Mouse (Mus musculus): ENCODE data around the gene Nudt3. TPM values are rescaled to one million over a fixed set of nuclear protein-coding genes. Genes with fewer than 3 reads are reported as not detected.

Nudt3 gene
- polyA plus RNA-seq (2014; fragmentation: Illumina TruSeq; extraction: RNeasy Lipid Tissue Mini Kit (QIAGEN cat#74804); ENCODE audit: low replicate concordance): 10.1 TPM

GRCm38 (mm10) chr17:27623360-27624326 lies at the start of gene Nudt3:
TSS of gene Nudt3 (minus strand) at chr17:27623495.

GRCm38 (mm10) chr17:27655089-27656010 lies 32.1 kb upstream of the Nudt3 start, which contains the start of gene Pacsin1:
TSS of gene Pacsin1 (plus strand) at chr17:27655509.

GRCm38 (mm10) chr17:27636132-27637020 lies 13.1 kb upstream of the Nudt3 start, which contains the start of gene Rps10:
TSS of gene Rps10 (minus strand) at chr17:27636669.

GRCm38 (mm10) chr17:27634871-27635574 lies 11.7 kb upstream of the Nudt3 start, which contains the start of gene RPS10-NUDT3:
TSS of gene RPS10-NUDT3 (minus strand) at chr17:27635222.

GRCm38 (mm10) chr17:27565163-27565941 lies 57.9 kb downstream of the Nudt3 start, which contains the start of gene AI413582:
TSS of gene AI413582 (minus strand) at chr17:27565756.

GRCm38 (mm10) chr17:27556315-27557011 lies 66.8 kb downstream of the Nudt3 start, which contains the start of gene Hmga1:
TSS of gene Hmga1 (plus strand) at chr17:27556497.

Other genes starting within 250 kb of the Nudt3 start
- not detected for gene Grm4, start 102.1 kb downstream of the Nudt3 start, polyA plus RNA-seq (2014; fragmentation: Illumina TruSeq; extraction: RNeasy Lipid Tissue Mini Kit (QIAGEN cat#74804); ENCODE audit: low replicate concordance)
- 16.3 TPM for gene Hmga1, start 67.0 kb downstream of the Nudt3 start, polyA plus RNA-seq (2014; fragmentation: Illumina TruSeq; extraction: RNeasy Lipid Tissue Mini Kit (QIAGEN cat#74804); ENCODE audit: low replicate concordance)
- gene AI413582, start 57.7 kb downstream of the Nudt3 start, polyA plus RNA-seq (2014; fragmentation: Illumina TruSeq; extraction: RNeasy Lipid Tissue Mini Kit (QIAGEN cat#74804); ENCODE audit: low replicate concordance): not detected
- not detected for gene RPS10-NUDT3, start 11.7 kb upstream of the Nudt3 start, polyA plus RNA-seq (2014; fragmentation: Illumina TruSeq; extraction: RNeasy Lipid Tissue Mini Kit (QIAGEN cat#74804); ENCODE audit: low replicate concordance)
- 11.7 TPM for gene Rps10, start 13.2 kb upstream of the Nudt3 start, polyA plus RNA-seq (2014; fragmentation: Illumina TruSeq; extraction: RNeasy Lipid Tissue Mini Kit (QIAGEN cat#74804); ENCODE audit: low replicate concordance)
- gene Pacsin1, start 32.0 kb upstream of the Nudt3 start, polyA plus RNA-seq (2014; fragmentation: Illumina TruSeq; extraction: RNeasy Lipid Tissue Mini Kit (QIAGEN cat#74804); ENCODE audit: low replicate concordance): not detected
- gene Spdef, start 105.5 kb upstream of the Nudt3 start, polyA plus RNA-seq (2014; fragmentation: Illumina TruSeq; extraction: RNeasy Lipid Tissue Mini Kit (QIAGEN cat#74804); ENCODE audit: low replicate concordance): not detected
- gene D17Wsu92e, start 197.2 kb upstream of the Nudt3 start, polyA plus RNA-seq (2014; fragmentation: Illumina TruSeq; extraction: RNeasy Lipid Tissue Mini Kit (QIAGEN cat#74804); ENCODE audit: low replicate concordance): 45.7 TPM
- gene Snrpc, start 214.7 kb upstream of the Nudt3 start, polyA plus RNA-seq (2014; fragmentation: Illumina TruSeq; extraction: RNeasy Lipid Tissue Mini Kit (QIAGEN cat#74804); ENCODE audit: low replicate concordance): 35.8 TPM
- gene Uhrf1bp1, start 232.9 kb upstream of the Nudt3 start, polyA plus RNA-seq (2014; fragmentation: Illumina TruSeq; extraction: RNeasy Lipid Tissue Mini Kit (QIAGEN cat#74804); ENCODE audit: low replicate concordance): 0.82 TPM

Measured in small intestine, adult 10 weeks (tissue).